Mouse (Mus musculus) thymus, adult 18-20 months (tissue): ENCODE data around the gene Maml3.
A peak's percentile ranks its signal among the peaks of the same experiment; 100 is the strongest.

Source experiments
- DNase-seq, 2 experiments: peaks; one replicate each; pipeline ENCODE4 v3.0.0; 2022; ENCODE audit warnings: mixed read lengths in 2 of 2

Gene Maml3

DNA sequence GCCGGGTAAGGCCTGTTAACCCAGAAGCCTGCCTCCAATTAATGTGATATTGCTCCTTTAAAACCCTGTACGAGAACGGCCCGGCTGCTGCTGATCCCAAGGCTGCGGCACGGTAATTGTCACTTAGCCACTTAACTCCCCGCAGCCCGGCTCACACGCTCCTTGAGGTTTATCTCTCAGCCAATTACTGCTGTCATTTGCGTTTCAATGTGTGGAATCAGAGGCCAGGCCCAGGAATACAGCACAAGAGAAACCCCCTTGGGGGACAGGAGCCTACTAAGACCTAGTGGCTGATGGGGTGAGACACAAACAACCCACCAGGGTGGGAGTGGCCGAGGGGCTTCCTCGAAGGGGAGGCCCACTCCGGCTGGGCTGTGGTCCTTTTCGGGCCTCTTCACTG is 60.2 kb downstream of the Maml3 start:
- no peak for DNase-seq

DNA sequence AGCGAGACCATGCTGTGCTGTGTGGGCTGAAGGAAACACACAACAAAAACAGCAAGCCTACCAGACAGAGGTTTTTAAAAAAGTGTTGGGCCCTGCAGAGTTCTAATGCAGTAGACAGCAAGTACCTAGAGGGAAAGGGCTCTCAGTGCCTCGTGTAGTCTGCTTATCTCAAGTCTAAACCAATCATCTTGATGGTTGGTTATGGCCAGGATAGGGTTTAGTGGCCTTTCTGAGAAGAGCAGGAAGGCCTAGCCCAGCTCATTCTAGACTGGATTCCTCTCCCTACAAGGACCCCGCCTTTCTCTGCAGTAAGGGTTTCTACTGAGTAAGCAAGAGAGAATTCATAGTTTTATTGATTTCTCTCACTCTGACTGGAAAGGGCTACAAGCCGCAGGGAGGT is 61.0 kb downstream of the Maml3 start:
- DNase-seq, result no peak

DNA sequence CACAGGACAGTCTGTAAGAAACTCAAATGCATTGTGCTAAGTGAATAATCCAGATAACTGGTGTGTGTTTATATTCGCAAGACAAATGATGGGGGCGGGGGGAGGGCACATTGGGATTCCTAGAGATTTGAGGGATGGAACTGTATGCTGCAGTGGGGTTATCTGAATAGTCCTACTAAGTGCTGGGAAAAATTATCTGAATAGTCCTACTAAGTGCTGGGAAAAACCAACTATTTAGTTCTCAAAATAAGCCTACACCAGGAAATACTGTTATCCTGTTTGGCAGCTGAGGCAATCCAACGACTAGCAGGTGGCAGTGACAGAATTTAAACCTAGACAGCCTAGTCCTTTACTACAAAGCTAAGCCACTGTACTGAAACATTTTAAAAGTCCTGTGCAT is 62.2 kb downstream of the Maml3 start:
- no peak for DNase-seq

GRCm38 (mm10) chr3:52039958-52040357 is 64.9 kb downstream of the Maml3 start:
- no peak for DNase-seq

DNA sequence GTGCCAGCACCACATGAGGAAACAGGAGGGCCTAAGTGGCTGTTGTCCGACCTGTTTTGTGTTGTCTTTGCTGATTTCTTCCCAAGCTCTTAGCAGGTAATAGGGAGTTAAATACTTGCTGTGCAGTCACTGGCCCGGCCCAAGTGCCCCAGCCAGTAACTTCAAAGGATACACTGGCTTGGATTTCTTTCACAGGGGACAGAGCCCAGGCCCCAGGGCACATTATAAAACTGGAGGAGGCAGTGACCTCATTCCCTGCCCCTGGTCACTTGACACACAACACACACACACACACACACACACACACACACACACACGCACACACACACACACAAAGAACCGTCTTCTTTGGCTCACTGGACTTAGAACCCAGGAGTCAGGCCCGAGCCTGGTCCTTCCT is 67.6 kb downstream of the Maml3 start:
- DNase-seq, result no peak

- no peak for DNase-seq
These were observed 69.5 kb downstream of the Maml3 start for GRCm38 (mm10) chr3:52035404-52035803.

- DNase-seq, result no peak
These were observed 70.9 kb downstream of the Maml3 start for GRCm38 (mm10) chr3:52033857-52034588.

DNA sequence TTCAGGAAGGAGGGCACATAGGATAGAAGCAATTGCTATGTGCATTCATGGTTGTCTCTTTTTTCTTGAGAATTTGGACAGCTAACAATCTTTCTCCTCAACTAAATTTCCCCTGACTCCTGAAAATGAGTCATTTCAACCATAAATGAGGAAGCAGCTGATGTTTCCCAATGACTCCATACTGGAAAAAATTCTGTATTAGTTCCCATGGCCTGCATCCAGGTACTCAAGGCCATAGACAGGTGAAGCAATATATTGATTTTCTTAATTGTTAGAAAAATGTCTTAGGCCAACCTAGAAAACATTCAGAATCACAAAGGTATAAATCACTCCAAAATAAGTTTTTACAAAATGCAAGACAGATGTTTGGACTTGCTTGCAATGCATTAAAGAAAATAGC is 73.5 kb downstream of the Maml3 start:
- DNase-seq, result no peak

- DNase-seq, result no peak
These were observed 74.8 kb downstream of the Maml3 start for GRCm38 (mm10) chr3:52030114-52030513.

DNA sequence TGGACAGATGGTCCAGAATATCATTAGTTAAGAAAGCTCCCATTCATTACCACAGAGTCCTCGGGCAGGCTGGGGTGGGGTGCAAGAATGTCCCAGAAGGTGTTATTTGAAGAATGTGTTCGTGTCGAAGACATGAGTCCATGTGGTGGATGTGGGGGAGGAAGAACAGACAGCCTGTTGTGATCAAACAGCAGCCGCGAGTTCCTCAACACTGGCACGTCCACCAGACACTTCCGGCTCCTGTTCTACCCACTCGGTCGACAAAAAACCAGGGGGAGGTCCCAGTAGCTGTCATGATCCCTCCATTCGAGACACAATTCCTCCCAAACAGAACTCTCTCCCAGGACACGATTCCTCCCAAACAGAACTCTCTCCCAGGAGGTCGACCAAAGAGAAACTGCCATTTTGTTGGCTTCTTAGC is 75.2 kb downstream of the Maml3 start:
- no peak for DNase-seq

DNA sequence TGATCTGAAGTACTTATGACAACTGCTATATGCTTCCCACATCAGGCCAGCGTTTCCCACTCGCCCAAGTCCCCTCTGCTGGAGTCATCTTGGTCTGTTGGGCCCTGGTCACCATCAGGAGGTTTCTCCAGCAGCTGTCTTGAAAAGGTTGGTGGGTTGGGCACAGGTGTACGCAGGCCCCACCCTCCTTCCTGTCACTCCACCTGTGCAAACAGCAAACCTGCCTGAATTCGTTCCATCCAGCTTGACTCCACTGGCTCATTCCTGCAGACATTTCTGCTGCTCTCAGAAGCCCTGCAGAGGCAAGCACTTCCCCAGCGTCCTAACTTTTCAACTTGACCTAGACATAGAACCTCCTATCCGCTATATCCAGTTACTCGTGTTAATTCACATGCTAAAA is 76.9 kb downstream of the Maml3 start:
- no peak for DNase-seq

- no peak for DNase-seq
These were observed 82.4 kb downstream of the Maml3 start for GRCm38 (mm10) chr3:52022486-52022885.

DNA sequence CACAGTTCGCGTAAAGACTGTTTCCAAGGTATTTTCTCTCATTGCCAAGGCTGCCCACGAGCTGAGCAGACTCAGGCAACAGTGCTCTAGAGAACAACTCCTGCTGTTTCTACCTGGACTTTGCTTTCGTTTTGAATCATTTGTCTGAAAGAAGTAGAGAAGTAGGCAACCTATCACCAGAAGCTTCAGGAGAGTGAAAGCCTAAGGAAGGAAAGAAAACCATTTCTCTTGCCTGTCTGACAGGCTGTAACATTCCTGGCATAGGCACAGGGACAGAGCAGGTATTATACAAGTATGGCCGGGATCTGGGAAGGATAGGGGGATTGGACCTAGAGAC is 86.8 kb downstream of the Maml3 start:
- no peak for DNase-seq

DNA sequence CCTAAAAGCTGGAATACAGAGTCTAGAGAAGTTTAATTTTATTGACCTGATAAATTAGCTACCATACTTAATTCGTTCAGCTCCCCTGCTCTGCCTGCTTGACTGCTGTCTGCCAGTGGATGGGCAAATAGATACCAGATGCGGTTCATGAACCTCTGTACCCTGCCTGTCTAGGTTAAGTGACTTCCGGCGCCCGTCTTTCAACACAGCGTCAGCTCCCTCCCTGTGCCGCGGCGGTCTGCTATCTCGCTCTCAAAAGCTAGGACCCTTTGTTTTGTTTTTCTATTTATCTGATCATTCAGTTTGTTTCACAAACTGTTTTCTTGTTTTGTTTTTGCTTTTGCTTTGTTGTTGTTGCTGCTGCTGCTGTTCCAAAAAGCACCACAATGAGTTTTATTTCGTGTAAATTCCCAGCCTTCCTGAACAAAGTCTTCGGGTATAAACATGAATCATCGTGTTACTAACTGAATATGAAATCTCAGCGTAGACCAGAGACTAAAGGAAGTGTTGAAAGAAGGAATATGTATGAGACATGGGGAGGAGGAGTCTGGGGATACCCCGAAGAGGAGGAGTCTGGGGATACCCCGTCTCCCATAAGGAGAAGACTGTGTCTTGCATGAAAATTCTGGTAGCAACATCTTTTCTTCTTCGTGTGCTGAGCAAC is 87.3 kb downstream of the Maml3 start:
- no peak for DNase-seq

GRCm38 (mm10) chr3:52016178-52016577 is 88.7 kb downstream of the Maml3 start:
- no peak for DNase-seq

DNA sequence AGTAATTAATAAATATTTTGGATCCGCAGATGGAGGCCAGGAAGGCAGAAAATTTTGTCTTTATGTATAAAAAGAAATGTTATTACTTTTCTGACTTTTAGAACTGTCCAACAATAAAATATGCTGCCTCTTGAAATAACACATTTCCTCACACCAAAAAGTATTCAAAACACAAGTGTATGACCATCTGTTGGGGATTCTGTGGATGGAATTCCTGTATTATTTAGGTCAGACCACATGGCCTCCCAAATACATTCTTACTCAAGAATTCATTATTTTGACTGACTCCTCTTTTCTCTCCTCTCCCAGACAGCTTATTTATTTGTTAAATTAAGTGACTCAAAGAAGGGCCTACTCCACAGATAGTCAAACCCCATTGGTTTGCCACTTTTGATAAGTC is 89.3 kb downstream of the Maml3 start:
- DNase-seq, result no peak

GRCm38 (mm10) chr3:52011032-52011710 is 93.7 kb downstream of the Maml3 start:
- DNase-seq, result no peak

DNA sequence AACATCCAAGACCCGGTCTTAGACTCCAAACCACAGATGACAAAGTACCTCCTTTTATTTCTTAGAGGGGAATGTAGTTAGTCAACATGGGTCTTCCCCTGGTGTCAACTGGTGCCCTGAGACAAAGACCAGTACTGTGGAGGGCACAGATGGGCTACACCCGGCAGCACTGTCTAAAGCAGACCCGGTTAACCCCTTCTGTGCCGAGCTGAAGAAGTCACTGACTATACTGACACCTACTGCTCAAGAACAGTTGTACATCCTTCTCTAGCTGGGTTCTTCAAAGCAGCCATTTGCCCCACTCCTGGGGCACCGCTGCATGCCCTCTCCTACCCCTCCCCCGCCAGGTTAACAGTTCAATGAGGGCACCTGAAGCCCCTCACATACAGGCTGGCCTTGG is 95.6 kb downstream of the Maml3 start:
- peak in 1 of 2 experiments; percentile 45 for DNase-seq

GRCm38 (mm10) chr3:52007602-52008252 is 97.1 kb downstream of the Maml3 start:
- DNase-seq, result peak; percentile 78 to 87

DNA sequence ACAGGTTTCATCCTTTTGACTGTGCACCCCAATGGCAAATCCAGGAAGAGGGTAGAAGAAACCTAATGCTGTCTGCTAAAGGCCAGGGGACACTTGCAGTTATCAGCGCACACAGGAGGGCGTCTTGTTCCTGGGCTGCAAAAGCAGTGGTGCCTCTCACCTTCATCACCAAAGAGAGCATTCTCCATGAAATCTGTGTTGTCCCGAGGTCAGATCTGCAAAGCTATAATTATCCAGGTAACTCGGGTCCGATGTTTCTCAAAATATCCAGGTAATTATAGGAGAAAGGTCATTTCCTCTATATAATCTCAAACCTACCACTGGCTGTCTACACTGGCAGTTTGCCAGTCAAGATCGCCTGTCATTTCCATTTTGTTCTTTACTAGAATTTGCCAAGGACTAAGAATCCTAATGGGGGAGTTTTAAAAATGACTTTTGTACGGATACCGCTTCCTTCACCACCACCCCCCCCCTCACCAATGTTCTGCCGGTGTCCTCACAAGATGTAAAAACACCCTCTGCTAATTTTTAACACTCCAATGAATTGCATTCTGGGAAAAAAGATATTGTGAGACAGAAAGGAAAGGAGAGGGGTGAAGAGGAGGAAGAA is 98.0 kb downstream of the Maml3 start:
- no peak for DNase-seq

GRCm38 (mm10) chr3:52003663-52004062 is 101.2 kb downstream of the Maml3 start:
- DNase-seq, result no peak

DNA sequence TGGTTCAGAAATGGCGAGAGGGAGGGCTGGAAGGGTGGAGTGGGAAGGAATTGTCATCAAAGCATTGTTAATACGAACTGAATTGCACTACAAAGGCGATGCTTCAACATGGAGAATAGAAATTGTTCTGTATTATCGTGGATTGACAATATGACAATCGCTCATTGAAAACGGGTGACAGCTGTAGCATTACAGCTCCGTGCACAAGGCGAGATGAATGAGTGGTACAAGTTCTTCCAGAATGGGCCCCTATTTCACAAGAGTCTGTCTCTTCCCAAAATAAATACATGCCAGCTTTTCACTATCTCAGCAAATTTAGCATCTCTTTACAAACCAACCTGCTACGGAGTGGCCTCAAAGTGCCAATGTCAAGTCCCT is 103.4 kb downstream of the Maml3 start:
- DNase-seq, result no peak

GRCm38 (mm10) chr3:52000871-52001517 is 103.9 kb downstream of the Maml3 start:
- no peak for DNase-seq
